Mouse (Mus musculus): ENCODE data around the gene Arxes2.
"Not testable (repeated sequence)": the region's sequence is repeated elsewhere in the genome, so short reads cannot be mapped to it uniquely, and the experiment has no call there.

The Arxes2 gene

GRCm38 (mm10) chrX:135993664-135994119 is at the start of gene Arxes2:
Gene Arxes2 (plus strand): TSS chrX:135993824.
- not testable (repeated sequence) for DNase-seq (ENCODE audit: low spot score)

DNA sequence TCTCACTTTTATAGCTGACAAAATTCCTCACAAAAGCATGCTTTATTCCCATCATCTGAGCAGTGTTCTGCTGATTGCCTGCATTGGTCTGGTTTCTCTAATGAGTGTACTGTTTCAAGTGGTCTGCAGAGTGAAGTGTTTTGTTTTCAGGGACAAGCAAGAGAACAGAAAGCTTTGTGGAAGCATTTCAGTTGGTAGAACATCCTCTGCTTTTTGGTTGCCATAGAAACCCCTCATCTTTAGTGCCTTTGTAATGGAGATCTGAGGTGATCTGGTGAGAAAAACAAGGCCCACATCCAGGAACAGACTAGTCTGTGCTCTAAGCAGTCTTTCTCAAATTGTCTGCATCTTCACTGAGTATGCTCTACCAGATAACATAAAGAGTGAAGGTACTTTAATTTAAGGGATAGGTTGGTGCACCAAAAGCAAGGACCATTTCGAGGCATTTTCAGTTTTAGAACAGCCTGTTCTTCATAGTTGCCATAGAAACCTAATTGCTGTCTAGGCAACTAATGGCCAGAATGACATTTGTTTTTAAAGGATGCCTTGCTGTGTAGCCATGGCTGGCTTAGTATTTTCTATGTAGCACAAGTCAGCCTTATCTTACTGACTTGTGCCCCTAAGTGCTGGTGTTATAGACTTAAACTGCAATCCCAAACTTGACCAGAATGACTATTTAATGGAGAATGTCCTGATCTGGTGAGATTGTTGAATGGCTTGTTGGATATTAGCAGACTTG is 44.8 kb upstream of the Arxes2 start:
- DNase-seq (ENCODE audit: low spot score) = peak; percentile 7

GRCm38 (mm10) chrX:135956988-135957690 is 36.5 kb upstream of the Arxes2 start:
- no peak for DNase-seq (ENCODE audit: low spot score)

DNA sequence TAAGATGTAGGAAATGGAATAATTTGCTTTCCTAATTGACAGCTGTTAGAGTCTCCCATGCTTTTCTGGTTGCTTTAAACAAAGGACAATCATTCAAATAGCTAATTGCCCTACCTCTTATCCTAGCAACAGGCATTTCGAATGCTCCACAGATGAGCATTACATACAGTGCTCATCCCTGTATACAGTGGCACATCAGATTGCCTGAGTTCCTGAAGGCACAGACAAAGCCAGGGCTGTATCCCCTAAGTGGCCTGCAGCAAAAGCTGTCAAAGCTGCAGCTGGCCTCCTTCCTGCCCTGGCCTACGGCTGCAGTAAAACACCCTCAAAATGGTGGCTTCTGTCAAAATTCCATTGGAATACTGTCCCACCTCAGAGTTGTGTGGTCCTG is 35.9 kb upstream of the Arxes2 start:
- DNase-seq (ENCODE audit: low spot score) = no peak

GRCm38 (mm10) chrX:135958589-135959225 is 34.9 kb upstream of the Arxes2 start:
- peak; percentile 9 for DNase-seq (ENCODE audit: low spot score)

DNA sequence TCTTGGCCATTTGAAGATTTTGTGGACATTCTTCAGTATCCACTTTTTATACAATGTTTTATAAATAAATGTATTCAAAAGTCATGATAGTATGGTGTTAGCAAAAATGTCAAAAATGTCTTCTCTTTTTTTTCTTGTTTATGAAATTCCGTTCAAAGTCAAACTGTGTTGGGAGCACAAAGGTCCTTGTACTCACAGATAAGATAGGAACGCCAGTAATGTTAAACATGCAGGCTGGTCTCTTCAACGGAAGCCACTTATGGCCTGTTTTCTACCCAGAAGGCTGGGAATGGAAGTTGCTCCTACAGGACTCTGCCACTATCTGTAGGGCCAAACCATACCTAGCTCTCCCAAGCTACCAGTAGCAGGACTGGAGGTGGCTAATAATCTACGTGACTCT is 34.1 kb upstream of the Arxes2 start:
- no peak for DNase-seq (ENCODE audit: low spot score)

DNA sequence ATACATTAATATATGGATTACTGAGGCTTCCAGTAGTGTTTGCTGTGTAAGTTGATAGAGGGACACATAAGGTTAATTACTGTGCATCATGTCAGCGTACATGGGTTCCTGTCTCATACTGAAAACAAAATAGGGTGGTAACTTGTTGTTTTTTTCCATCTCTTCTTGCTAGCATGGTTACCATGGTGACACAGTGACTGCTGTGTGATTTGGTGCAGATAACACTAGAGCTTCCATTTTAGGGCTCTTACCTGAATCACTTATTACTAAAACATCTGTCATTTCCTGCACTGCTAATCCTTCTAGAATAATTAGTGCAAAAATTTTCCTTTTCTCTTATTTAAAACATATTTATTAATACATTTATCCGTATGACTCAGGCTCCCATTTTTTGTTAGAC is 31.3 kb upstream of the Arxes2 start:
- DNase-seq (ENCODE audit: low spot score) = no peak

DNA sequence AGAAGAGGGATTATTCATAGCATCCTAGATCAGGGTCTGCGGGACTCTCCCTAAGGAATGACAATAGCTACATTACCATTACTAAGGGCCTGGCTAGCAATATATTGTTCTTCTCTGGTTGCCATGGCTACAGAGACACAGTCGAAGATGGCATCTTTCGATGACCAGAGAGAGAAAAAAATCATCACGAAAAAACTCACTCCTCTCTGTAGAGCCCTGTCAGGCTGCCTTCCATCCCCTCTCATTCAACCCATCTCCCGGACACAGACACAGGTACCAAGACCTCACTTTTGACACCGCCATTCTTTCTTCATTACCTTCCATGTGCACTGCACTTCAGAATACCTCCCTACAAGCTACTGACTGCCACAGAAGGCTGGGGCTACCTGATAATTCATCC is 30.5 kb upstream of the Arxes2 start:
- DNase-seq (ENCODE audit: low spot score) = no peak

GRCm38 (mm10) chrX:135963629-135964028 is 30.0 kb upstream of the Arxes2 start:
- peak; percentile 70 for DNase-seq (ENCODE audit: low spot score)

- DNase-seq (ENCODE audit: low spot score) = no peak
Observed at GRCm38 (mm10) chrX:135973597-135974423, 19.8 kb upstream of the Arxes2 start.

DNA sequence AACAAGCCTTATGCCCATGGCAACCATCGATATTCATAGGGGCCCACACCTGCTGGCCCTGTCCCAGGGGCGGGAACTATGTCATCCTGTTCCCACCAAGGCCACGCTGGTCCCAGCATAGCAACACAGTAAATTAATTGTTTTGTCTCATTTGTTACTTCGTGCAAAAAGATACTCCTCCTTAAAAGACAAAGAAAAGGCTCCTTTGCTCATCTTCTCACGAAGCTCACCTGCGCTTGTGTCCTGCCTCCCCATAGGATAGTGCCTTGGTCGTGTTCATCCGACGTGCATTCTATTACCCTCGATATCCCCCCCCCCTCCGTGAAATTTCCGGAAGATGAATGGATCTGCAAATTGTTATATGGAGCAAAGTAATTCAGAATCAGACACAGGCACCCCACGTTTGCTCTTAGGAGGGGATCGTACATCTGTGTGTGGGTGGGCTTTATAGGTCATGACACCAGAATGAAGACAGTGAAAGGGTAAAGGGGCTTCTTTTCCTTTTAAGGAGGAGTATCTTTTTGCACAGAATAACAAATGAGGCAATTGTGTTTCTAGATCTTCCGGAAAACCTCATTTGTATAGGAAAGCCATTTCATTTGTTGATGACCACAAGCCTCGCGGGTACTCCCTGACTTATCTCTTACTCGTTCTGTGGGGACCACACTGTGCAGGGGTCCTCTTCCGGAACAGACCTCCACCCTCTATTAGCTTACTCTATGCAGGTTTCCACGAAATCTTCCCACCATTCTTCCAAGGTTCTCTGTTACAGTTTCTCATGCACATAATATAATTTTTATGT is 19.0 kb upstream of the Arxes2 start:
- no peak for DNase-seq (ENCODE audit: low spot score)

- DNase-seq (ENCODE audit: low spot score) = peak; percentile 83
Observed at GRCm38 (mm10) chrX:135975226-135975552, 18.4 kb upstream of the Arxes2 start.

- DNase-seq (ENCODE audit: low spot score) = no peak
Observed at GRCm38 (mm10) chrX:135984539-135985260, 8.9 kb upstream of the Arxes2 start.

- DNase-seq (ENCODE audit: low spot score) = no peak
Observed at GRCm38 (mm10) chrX:135986267-135986666, 7.4 kb upstream of the Arxes2 start.

GRCm38 (mm10) chrX:135990661-135991060 is 3.0 kb upstream of the Arxes2 start:
- DNase-seq (ENCODE audit: low spot score) = no peak

- DNase-seq (ENCODE audit: low spot score) = not testable (repeated sequence)
Observed at GRCm38 (mm10) chrX:135993192-135993594, 431 bp upstream of the Arxes2 start.

DNA sequence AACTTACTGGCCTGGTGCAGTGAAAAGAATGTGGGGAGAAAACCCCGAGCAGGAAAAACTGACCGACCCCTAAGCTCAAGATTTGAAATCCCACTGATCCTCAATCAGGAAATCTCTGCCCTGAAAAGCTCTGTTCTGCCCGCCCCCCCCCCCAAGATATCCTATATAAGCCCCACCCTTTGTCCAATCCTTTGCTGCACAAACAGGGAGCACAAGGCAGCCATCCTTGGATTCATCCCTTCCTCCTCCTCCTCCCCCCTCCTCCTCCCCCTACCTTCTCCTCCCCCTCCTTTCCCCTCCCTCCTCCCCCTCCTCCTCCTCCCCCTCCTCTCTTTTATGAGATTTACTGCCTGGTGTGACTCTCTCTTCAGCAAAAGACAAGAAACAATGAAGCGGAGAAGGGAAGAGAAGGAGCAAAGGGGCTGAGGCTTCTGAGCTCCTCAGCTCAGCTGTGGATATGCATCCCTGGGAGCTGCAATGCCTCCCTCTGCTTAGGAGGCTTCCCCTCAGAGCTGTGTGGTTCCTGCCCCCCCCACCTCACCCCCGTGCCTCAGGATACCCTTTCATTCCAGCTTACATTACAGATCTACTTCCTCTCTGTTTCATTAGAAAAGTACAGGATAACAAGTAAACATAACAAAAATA is 13.7 kb downstream of the Arxes2 start:
- no peak for DNase-seq (ENCODE audit: low spot score)

GRCm38 (mm10) chrX:136014392-136014791 is 20.8 kb downstream of the Arxes2 start:
- no peak for DNase-seq (ENCODE audit: low spot score)

- DNase-seq (ENCODE audit: low spot score) = no peak
Observed at GRCm38 (mm10) chrX:136030331-136030730, 36.7 kb downstream of the Arxes2 start.
